Mouse (Mus musculus) small intestine, adult 2 months (tissue): ENCODE results near the gene Lgr4. TPM values are rescaled to one million over a fixed set of nuclear protein-coding genes. Genes with fewer than 3 reads are reported as not detected.

Experiments used
- H3K27ac ChIP-seq: fragments of 200-500 bp; 2 replicates; pipeline ENCODE4 v1.5.1; 2012; ENCODE audit warnings: low read depth, low read length, control low read depth, inconsistent platforms; ENCODE audit not compliant: insufficient read depth
- H3K27me3 ChIP-seq: fragments of 200-500 bp; 2 replicates; pipeline ENCODE4 v1.6.1; 2012; ENCODE audit warnings: mild to moderate bottlenecking, moderate library complexity, low read length, inconsistent platforms; ENCODE audit not compliant: control insufficient read depth, insufficient read depth
- H3K36me3 ChIP-seq: fragments of 200-500 bp; 2 replicates; pipeline ENCODE4 v1.6.1; 2012; ENCODE audit warnings: mild to moderate bottlenecking, low read length, control low read depth, inconsistent platforms; ENCODE audit not compliant: control insufficient read depth, insufficient read depth
- H3K4me1 ChIP-seq: fragments of 200-500 bp; 2 replicates; pipeline ENCODE4 v1.6.1; 2012; ENCODE audit warnings: low read length, inconsistent platforms, mixed read lengths; ENCODE audit not compliant: control insufficient read depth, insufficient read depth, insufficient read length
- H3K4me3 ChIP-seq: fragments of 200-500 bp; 2 replicates; pipeline ENCODE4 v1.5.1; 2012; ENCODE audit warnings: low read depth, mild to moderate bottlenecking, control low read depth, inconsistent platforms, low read length, moderate library complexity
- CTCF ChIP-seq: fragments of 200-500 bp; IDR thresholded peaks from 2 replicates; pipeline ENCODE4 v1.5.1; 2012; ENCODE audit warnings: low read depth, mild to moderate bottlenecking, control low read depth, inconsistent platforms, low read length, moderate library complexity, mixed read lengths; ENCODE audit not compliant: insufficient replicate concordance, insufficient read length; ENCODE audit errors: extremely low read depth
- POLR2A ChIP-seq: fragments of 200-500 bp; IDR thresholded peaks from 2 replicates; pipeline ENCODE4 v1.6.1; 2012; ENCODE audit warnings: low read depth, mild to moderate bottlenecking, control low read depth, inconsistent platforms, low read length, moderate library complexity
- WGBS: fragments of 180-500 bp; shearing (Covaris S2); methylation state at CpG from one replicate; pipeline ENCODE4 v1.1.7; 2018; 5-methylcytosine and 5-hydroxymethylcytosine counted together
- polyA plus RNA-seq: library from polyadenylated mRNA; depleted of rRNA; stranded (reverse); fragments of >200 nt; gene quantifications from 2 replicates; pipeline ENCODE4 v1.2.3, GENCODE M21; 2012

Gene Lgr4
- polyA plus RNA-seq, 1 experiment = 51.4 TPM

DNA sequence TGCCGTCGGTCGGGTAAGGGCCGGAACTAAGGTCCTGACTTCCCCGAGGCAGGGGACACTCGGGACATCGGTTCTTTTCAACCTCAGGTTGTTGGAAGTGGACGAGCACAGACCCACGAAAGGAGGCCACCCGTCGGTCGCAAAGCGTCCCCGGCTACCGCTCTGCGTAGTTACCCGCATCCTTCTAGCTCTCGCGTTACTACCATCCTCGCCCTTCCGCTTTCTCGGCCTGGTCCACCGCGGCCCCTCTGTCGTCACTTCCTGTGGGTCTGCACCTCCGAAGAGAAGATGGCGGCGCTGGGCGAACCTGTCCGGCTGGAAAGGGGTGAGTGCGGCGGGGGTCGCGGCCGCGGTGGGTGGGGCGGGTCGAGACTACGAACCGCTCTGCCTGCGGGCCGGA, 26.9 kb upstream of the Lgr4 start, which contains the start of gene Lin7c:
Gene Lin7c (plus strand): TSS at position 257 of the 400 bp plus-strand sequence.
- no peaks in the 10 kb centered on the region for H3K4me1 ChIP-seq
- under 1% methylated on average over 42 of the region's 42 CpGs for WGBS
- H3K36me3 ChIP-seq = peaks cover 10% of the 10 kb centered on the region
- no peaks in the 10 kb centered on the region for H3K27me3 ChIP-seq
- peak within 1 kb of the TSS; percentile 82 for H3K4me3 ChIP-seq
- H3K27ac ChIP-seq = peak within 1 kb of the TSS; percentile 63
- TF ChIP-seq POLR2A (peak; percentile 78), CTCF (no peak)

DNA sequence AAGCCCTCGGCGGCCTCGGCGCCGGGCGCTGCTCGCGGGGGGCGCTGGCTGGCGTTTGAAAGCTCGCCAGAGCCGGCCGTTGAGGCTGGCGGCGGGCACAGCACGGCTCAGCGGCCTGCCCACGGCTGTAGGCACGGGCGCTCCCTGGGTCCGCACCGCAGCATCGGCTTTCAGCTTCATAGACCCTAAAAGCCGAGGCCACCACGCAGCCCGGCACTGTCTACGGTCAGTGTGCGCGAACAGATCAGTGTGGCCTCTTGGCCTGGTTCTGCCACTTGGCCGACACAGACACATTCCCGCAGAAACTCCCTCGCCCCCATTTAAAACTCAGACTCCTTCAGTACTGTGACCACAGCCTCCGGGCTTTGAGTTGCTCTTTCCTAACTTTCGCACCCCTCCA, 26.4 kb upstream of the Lgr4 start:
- TF ChIP-seq CTCF = no peak
- no peak for TF ChIP-seq POLR2A
- H3K27ac ChIP-seq = peak overlapping the region; percentile 63
- peaks cover 13% of the 10 kb centered on the region for H3K36me3 ChIP-seq
- H3K4me1 ChIP-seq = no peaks in the 10 kb centered on the region
- under 1% methylated on average over 31 of the region's 34 CpGs for WGBS
- H3K4me3 ChIP-seq = peak overlapping the region; percentile 82
- no peaks in the 10 kb centered on the region for H3K27me3 ChIP-seq

DNA sequence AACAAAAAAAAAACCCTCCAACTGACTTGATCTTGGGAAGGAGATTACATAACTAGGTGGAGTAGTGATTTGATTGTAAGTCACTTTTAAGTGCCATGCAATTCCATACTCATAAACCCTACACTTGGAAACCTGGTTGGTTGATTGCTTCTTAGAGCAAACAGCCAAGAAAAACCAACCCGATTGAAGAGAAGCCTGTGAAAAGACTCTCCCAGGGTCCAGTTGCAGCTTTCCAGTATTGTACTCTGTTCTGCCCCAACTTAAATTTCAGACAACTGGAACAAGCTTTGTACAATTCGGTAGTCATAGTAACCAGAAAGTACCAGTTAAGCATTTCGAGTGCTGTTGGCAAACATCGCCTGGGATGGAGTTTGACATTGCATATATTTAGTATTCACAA, 26.0 kb upstream of the Lgr4 start:
- Histone ChIP-seq H3K27me3 (no peaks in the 10 kb centered on the region), H3K27ac (peak overlapping the region; percentile 63), H3K4me1 (no peaks in the 10 kb centered on the region), H3K4me3 (peak overlapping the region; percentile 82), H3K36me3 (peaks cover 17% of the 10 kb centered on the region)
- TF ChIP-seq POLR2A = no peak
- TF ChIP-seq CTCF = no peak
- WGBS = 7% methylated on average over 4 of the region's 4 CpGs

DNA sequence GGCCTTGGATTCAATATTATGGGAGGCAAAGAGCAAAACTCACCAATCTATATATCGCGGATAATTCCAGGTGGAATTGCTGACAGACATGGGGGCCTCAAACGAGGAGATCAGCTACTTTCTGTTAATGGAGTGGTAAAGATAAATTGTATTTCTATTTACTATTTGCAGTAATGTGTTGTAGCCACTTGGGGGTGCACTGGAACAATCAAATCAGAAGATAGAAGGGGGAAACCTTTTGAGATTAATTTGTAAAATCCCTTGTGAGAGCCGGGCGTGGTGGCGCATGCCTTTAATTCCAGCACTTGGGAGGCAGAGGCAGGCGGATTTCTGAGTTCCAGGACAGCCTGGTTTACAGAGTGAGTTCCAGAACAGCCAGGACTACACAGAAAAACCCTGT, 21.1 kb upstream of the Lgr4 start:
- no peaks in the 10 kb centered on the region for H3K4me1 ChIP-seq
- TF ChIP-seq CTCF = 0 out of 2 replicates have a peak, but pooled peaks have one; percentile 7
- no peak for TF ChIP-seq POLR2A
- H3K27me3 ChIP-seq = no peaks in the 10 kb centered on the region
- H3K36me3 ChIP-seq = peaks cover 44% of the 10 kb centered on the region
- no peak overlapping the region for H3K4me3 ChIP-seq
- 74% methylated on average over 7 of the region's 7 CpGs for WGBS
- H3K27ac ChIP-seq = no peak overlapping the region

DNA sequence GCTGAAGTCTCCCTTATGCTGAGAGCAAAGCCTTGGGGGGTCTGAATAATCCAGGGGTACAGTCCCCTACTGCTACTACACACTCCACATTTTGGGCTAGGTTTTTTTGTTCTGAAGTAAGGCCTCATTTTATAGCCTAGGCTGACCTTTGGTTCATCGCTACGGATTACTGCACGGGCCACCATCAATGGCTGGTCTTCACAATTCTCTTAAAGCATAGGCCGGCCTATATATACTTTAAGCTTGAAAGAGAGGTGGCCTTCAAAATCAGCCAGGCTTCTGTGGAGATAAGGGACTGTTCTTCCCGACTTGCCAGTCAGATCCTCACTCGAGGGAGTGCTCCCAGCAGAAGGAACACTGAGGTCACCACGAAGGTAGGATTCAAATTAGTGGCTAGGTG, 14.6 kb upstream of the Lgr4 start:
- H3K27me3 ChIP-seq = no peaks in the 10 kb centered on the region
- 38% methylated on average over 7 of the region's 7 CpGs for WGBS
- peaks cover 19% of the 10 kb centered on the region for H3K36me3 ChIP-seq
- no peak overlapping the region for H3K4me3 ChIP-seq
- TF ChIP-seq POLR2A (no peak), CTCF (no peak)
- no peaks in the 10 kb centered on the region for H3K4me1 ChIP-seq
- H3K27ac ChIP-seq = no peak overlapping the region

DNA sequence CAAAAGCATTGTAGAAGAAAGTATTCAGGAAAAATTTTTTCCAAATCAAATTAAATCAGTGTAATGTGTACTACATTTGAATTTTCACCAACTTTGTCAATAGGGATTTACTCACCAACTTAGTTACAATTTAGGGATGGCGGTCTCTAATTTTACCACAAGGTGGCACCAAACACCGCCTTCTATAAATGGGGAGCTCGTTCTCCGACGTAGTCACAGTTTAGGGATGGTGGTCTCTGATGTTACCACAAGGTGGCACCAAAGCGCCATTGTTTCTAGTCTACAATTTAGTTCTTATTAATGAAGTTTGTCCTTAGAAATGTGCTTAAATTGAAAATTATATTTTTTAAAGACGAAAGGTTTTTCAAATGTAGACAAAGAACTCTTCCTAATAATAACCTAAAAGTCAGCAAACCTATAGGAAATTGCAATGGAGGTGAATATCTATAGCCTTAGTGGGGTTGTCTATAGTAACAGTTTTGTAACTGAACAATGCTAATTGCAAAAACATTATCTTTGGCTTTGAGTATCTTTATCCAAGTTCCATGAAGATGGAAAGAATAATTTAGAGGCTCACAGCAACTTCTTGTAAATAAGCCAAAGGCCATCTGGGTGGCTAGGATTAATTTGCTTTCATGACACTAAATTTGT, 13.2 kb upstream of the Lgr4 start:
- no peak overlapping the region for H3K27ac ChIP-seq
- peak; percentile 76; the same call in 1 of the 2 replicates for TF ChIP-seq CTCF
- TF ChIP-seq POLR2A = no peak
- H3K4me1 ChIP-seq = no peaks in the 10 kb centered on the region
- peaks cover 13% of the 10 kb centered on the region for H3K36me3 ChIP-seq
- under 1% methylated on average over 7 of the region's 7 CpGs for WGBS
- no peaks in the 10 kb centered on the region for H3K27me3 ChIP-seq
- no peak overlapping the region for H3K4me3 ChIP-seq

DNA sequence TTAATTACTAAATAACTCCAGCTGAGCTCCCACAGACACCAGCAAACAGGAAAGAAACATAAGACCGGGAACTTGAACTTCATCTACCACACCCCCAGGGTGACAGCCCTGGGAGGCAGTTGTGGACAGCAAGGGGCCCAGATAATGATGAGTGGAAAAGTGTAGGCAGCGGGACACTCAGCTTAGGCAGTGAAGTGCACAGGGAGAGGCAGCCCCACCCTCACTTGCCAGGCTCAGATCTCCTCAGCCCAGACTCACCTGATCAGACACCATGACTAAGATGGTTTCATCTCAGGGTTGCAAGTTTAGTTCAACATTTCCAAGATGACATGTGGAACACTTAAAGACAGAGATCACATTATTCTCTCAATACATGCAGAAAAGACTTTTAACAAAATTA, 8.3 kb upstream of the Lgr4 start:
- Histone ChIP-seq H3K4me1 (no peaks in the 10 kb centered on the region), H3K27ac (no peak overlapping the region), H3K4me3 (no peak overlapping the region), H3K36me3 (no peaks in the 10 kb centered on the region), H3K27me3 (no peaks in the 10 kb centered on the region)
- WGBS = 53% methylated on average over 2 of the region's 2 CpGs
- TF ChIP-seq CTCF = no peak
